Mouse (Mus musculus) megakaryocyte, embryonic 14.5 days (primary cell): Measurements from ENCODE around the gene BC005537.

Experiments
- FLI1 ChIP-seq: IDR thresholded peaks from 2 replicates; pipeline ENCODE4 v1.6.1; 2012; ENCODE audit warnings: low read length, inconsistent platforms, mixed read lengths
- GATA1 ChIP-seq: IDR thresholded peaks from 3 replicates; pipeline ENCODE4 v1.6.1; 2012; ENCODE audit warnings: mixed read lengths, low read length, inconsistent platforms, borderline replicate concordance

DNA sequence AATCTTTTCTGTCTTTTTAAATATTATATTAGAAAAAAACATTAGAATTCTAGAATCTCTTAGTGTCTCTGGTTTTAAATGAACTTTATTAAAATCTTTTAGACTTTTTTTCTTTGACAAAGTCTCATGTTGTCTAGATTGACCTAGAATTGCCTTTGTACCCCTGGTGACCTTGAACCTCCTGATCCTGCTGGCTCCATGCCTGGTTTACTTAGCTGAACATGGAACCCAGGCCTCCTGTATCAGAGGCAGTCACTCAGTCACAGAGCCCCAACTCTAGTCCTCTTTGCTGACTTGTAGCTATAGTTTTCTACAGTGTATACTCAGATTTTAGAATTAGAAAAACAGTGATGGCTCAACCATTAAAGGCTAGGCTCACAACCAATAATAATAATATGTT lies 4.6 kb downstream of the BC005537 start:
- no peak for TF ChIP-seq GATA1
- no peak for TF ChIP-seq FLI1
